Mouse (Mus musculus): ENCODE results near the gene Tshb. TPM values are rescaled to one million over a fixed set of nuclear protein-coding genes. Genes with fewer than 3 reads are reported as not detected.
A peak's percentile ranks its signal among the peaks of the same experiment; 100 is the strongest.

Tshb gene
- 0.11 TPM in 1 of 2 replicates, not detected in the other for polyA plus RNA-seq (2015; fragmentation: Nextera tagmentation; extraction: Ambion mirVana)

GRCm38 (mm10) chr3:102782618-102783017 is at the start of gene Tshb:
Gene Tshb, minus strand, starts transcription at chr3:102782718.
- H3K9ac ChIP-seq (ENCODE audit: low read length), result no peak within 1 kb of the TSS
- H3K4me2 ChIP-seq (ENCODE audit: low read depth, low read length), result no peak within 1 kb of the TSS
- no peaks in the 10 kb centered on the region for H3K9me3 ChIP-seq (replicated peaks; ENCODE audit: control insufficient read depth, low read length)
- no peaks in the 10 kb centered on the region for H3K27me3 ChIP-seq (ENCODE audit: control insufficient read depth, insufficient read depth, low read length)
- no peaks in the 10 kb centered on the region for H3K36me3 ChIP-seq (ENCODE audit: control insufficient read depth, insufficient read depth)
- H3K4me3 ChIP-seq (ENCODE audit: low read length), result no peak within 1 kb of the TSS
- H3K27ac ChIP-seq (ENCODE audit: low read length), result no peak within 1 kb of the TSS
- 71% methylated on average over 2 of the region's 2 CpGs for WGBS
- no peak for ATAC-seq (replicated peaks; ENCODE audit: extremely low read depth, insufficient read depth, low FRiP score)
- H3K4me1 ChIP-seq (ENCODE audit: control insufficient read depth, insufficient read depth, low read length), result no peaks in the 10 kb centered on the region

- Histone ChIP-seq H3K36me3 (ENCODE audit: control insufficient read depth, insufficient read depth) (no peaks in the 10 kb centered on the region), H3K9ac (ENCODE audit: low read length) (no peak overlapping the region), H3K27me3 (ENCODE audit: control insufficient read depth, insufficient read depth, low read length) (no peaks in the 10 kb centered on the region), H3K4me3 (ENCODE audit: low read length) (no peak overlapping the region), H3K4me2 (ENCODE audit: low read depth, low read length) (no peak overlapping the region), H3K4me1 (ENCODE audit: control insufficient read depth, insufficient read depth, low read length) (no peaks in the 10 kb centered on the region), H3K9me3 (replicated peaks; ENCODE audit: control insufficient read depth, low read length) (no peaks in the 10 kb centered on the region), H3K27ac (ENCODE audit: low read length) (no peak overlapping the region)
- WGBS, result 2% methylated on average over 3 of the region's 3 CpGs
- no peak for ATAC-seq (replicated peaks; ENCODE audit: extremely low read depth, insufficient read depth, low FRiP score)
Measured at GRCm38 (mm10) chr3:102803937-102804336, 21.4 kb upstream of the Tshb start.

GRCm38 (mm10) chr3:102787369-102787768 is 4.9 kb upstream of the Tshb start:
- H3K27me3 ChIP-seq (ENCODE audit: control insufficient read depth, insufficient read depth, low read length), result no peaks in the 10 kb centered on the region
- no peaks in the 10 kb centered on the region for H3K4me1 ChIP-seq (ENCODE audit: control insufficient read depth, insufficient read depth, low read length)
- H3K4me3 ChIP-seq (ENCODE audit: low read length), result no peak overlapping the region
- WGBS, result 16% methylated on average over 4 of the region's 4 CpGs
- H3K9me3 ChIP-seq (replicated peaks; ENCODE audit: control insufficient read depth, low read length), result no peaks in the 10 kb centered on the region
- H3K4me2 ChIP-seq (ENCODE audit: low read depth, low read length), result no peak overlapping the region
- H3K9ac ChIP-seq (ENCODE audit: low read length), result no peak overlapping the region
- no peak for ATAC-seq (replicated peaks; ENCODE audit: extremely low read depth, insufficient read depth, low FRiP score)
- no peaks in the 10 kb centered on the region for H3K36me3 ChIP-seq (ENCODE audit: control insufficient read depth, insufficient read depth)
- H3K27ac ChIP-seq (ENCODE audit: low read length), result no peak overlapping the region

- Histone ChIP-seq H3K4me1 (ENCODE audit: control insufficient read depth, insufficient read depth, low read length) (no peaks in the 10 kb centered on the region), H3K9ac (ENCODE audit: low read length) (no peak overlapping the region), H3K9me3 (replicated peaks; ENCODE audit: control insufficient read depth, low read length) (no peaks in the 10 kb centered on the region), H3K4me3 (ENCODE audit: low read length) (no peak overlapping the region), H3K4me2 (ENCODE audit: low read depth, low read length) (no peak overlapping the region), H3K36me3 (ENCODE audit: control insufficient read depth, insufficient read depth) (no peaks in the 10 kb centered on the region), H3K27ac (ENCODE audit: low read length) (no peak overlapping the region), H3K27me3 (ENCODE audit: control insufficient read depth, insufficient read depth, low read length) (no peaks in the 10 kb centered on the region)
- no peak for ATAC-seq (replicated peaks; ENCODE audit: extremely low read depth, insufficient read depth, low FRiP score)
- 79% methylated on average over 4 of the region's 4 CpGs for WGBS
Measured at GRCm38 (mm10) chr3:102773018-102773417, 9.5 kb downstream of the Tshb start.

- no peak overlapping the region for H3K4me2 ChIP-seq (ENCODE audit: low read depth, low read length)
- H3K9me3 ChIP-seq (replicated peaks; ENCODE audit: control insufficient read depth, low read length), result no peaks in the 10 kb centered on the region
- no peak overlapping the region for H3K4me3 ChIP-seq (ENCODE audit: low read length)
- H3K4me1 ChIP-seq (ENCODE audit: control insufficient read depth, insufficient read depth, low read length), result peaks cover 11% of the 10 kb centered on the region
- no peak overlapping the region for H3K9ac ChIP-seq (ENCODE audit: low read length)
- no peak for ATAC-seq (replicated peaks; ENCODE audit: extremely low read depth, insufficient read depth, low FRiP score)
- no peak overlapping the region for H3K27ac ChIP-seq (ENCODE audit: low read length)
- H3K36me3 ChIP-seq (ENCODE audit: control insufficient read depth, insufficient read depth), result peaks cover 29% of the 10 kb centered on the region; the same call in 1 of the 2 replicates
- WGBS, result 57% methylated on average over 7 of the region's 7 CpGs
- H3K27me3 ChIP-seq (ENCODE audit: control insufficient read depth, insufficient read depth, low read length), result no peaks in the 10 kb centered on the region
Measured at GRCm38 (mm10) chr3:102764850-102765249, 17.7 kb downstream of the Tshb start.

- peaks cover 37% of the 10 kb centered on the region; the same call in 1 of the 2 replicates for H3K36me3 ChIP-seq (ENCODE audit: control insufficient read depth, insufficient read depth)
- WGBS, result 29% methylated on average over 10 of the region's 10 CpGs
- peak; percentile 55; the same call in 1 of the 2 replicates for ATAC-seq (replicated peaks; ENCODE audit: extremely low read depth, insufficient read depth, low FRiP score)
Measured at GRCm38 (mm10) chr3:102763713-102764400, 18.7 kb downstream of the Tshb start.

GRCm38 (mm10) chr3:102762388-102762787 is 20.1 kb downstream of the Tshb start:
- no peaks in the 10 kb centered on the region for H3K27me3 ChIP-seq (ENCODE audit: control insufficient read depth, insufficient read depth, low read length)
- 51% methylated on average over 3 of the region's 3 CpGs for WGBS
- H3K4me2 ChIP-seq (ENCODE audit: low read depth, low read length), result no peak overlapping the region
- no peak overlapping the region for H3K9ac ChIP-seq (ENCODE audit: low read length)
- no peak overlapping the region for H3K27ac ChIP-seq (ENCODE audit: low read length)
- H3K9me3 ChIP-seq (replicated peaks; ENCODE audit: control insufficient read depth, low read length), result no peaks in the 10 kb centered on the region
- H3K36me3 ChIP-seq (ENCODE audit: control insufficient read depth, insufficient read depth), result peaks cover 37% of the 10 kb centered on the region; the same call in 1 of the 2 replicates
- ATAC-seq (replicated peaks; ENCODE audit: extremely low read depth, insufficient read depth, low FRiP score), result no peak
- H3K4me1 ChIP-seq (ENCODE audit: control insufficient read depth, insufficient read depth, low read length), result peaks cover 11% of the 10 kb centered on the region
- H3K4me3 ChIP-seq (ENCODE audit: low read length), result no peak overlapping the region

More at GRCm38 (mm10) chr3:102763713-102764400, 18.7 kb downstream of the Tshb start:
- H3K4me3 ChIP-seq (ENCODE audit: low read length), result no peak overlapping the region
- peaks cover 11% of the 10 kb centered on the region for H3K4me1 ChIP-seq (ENCODE audit: control insufficient read depth, insufficient read depth, low read length)
- no peaks in the 10 kb centered on the region for H3K9me3 ChIP-seq (replicated peaks; ENCODE audit: control insufficient read depth, low read length)
- H3K27me3 ChIP-seq (ENCODE audit: control insufficient read depth, insufficient read depth, low read length), result no peaks in the 10 kb centered on the region
- peak overlapping the region; percentile 50; the same call in 1 of the 2 replicates for H3K27ac ChIP-seq (ENCODE audit: low read length)
- H3K9ac ChIP-seq (ENCODE audit: low read length), result peak overlapping the region; percentile 38
- peak overlapping the region; percentile 18; the same call in 1 of the 2 replicates for H3K4me2 ChIP-seq (ENCODE audit: low read depth, low read length)

GRCm38 (mm10) chr3:102760236-102760635 is 22.3 kb downstream of the Tshb start:
- ATAC-seq (replicated peaks; ENCODE audit: extremely low read depth, insufficient read depth, low FRiP score), result no peak
- peaks cover 30% of the 10 kb centered on the region; the same call in 1 of the 2 replicates for H3K36me3 ChIP-seq (ENCODE audit: control insufficient read depth, insufficient read depth)
- no peak overlapping the region for H3K27ac ChIP-seq (ENCODE audit: low read length)
- H3K4me1 ChIP-seq (ENCODE audit: control insufficient read depth, insufficient read depth, low read length), result peaks cover 28% of the 10 kb centered on the region
- no peak overlapping the region for H3K9ac ChIP-seq (ENCODE audit: low read length)
- no peak overlapping the region for H3K4me2 ChIP-seq (ENCODE audit: low read depth, low read length)
- WGBS, result 81% methylated on average over 3 of the region's 3 CpGs
- H3K4me3 ChIP-seq (ENCODE audit: low read length), result no peak overlapping the region
- no peaks in the 10 kb centered on the region for H3K27me3 ChIP-seq (ENCODE audit: control insufficient read depth, insufficient read depth, low read length)
- no peaks in the 10 kb centered on the region for H3K9me3 ChIP-seq (replicated peaks; ENCODE audit: control insufficient read depth, low read length)

GRCm38 (mm10) chr3:102757019-102757418 is 25.5 kb downstream of the Tshb start:
- Histone ChIP-seq H3K4me2 (ENCODE audit: low read depth, low read length) (no peak overlapping the region), H3K9me3 (replicated peaks; ENCODE audit: control insufficient read depth, low read length) (no peaks in the 10 kb centered on the region), H3K4me3 (ENCODE audit: low read length) (no peak overlapping the region), H3K9ac (ENCODE audit: low read length) (no peak overlapping the region), H3K4me1 (ENCODE audit: control insufficient read depth, insufficient read depth, low read length) (peaks cover 20% of the 10 kb centered on the region), H3K27ac (ENCODE audit: low read length) (peak overlapping the region; percentile 70), H3K36me3 (ENCODE audit: control insufficient read depth, insufficient read depth) (peaks cover 31% of the 10 kb centered on the region; the same call in 1 of the 2 replicates), H3K27me3 (ENCODE audit: control insufficient read depth, insufficient read depth, low read length) (no peaks in the 10 kb centered on the region)
- ATAC-seq (replicated peaks; ENCODE audit: extremely low read depth, insufficient read depth, low FRiP score), result peak; percentile 34; the same call in 1 of the 2 replicates
- whole genome bisulfite sequencing, result 39% methylated on average over 6 of the region's 6 CpGs
